Mouse (Mus musculus) ES-Bruce4 (cell line): ENCODE measurements around the gene Ocm.

Experiments used
- CTCF ChIP-seq: IDR thresholded peaks from one replicate; pipeline ENCODE4 v1.8.1; 2011; ENCODE audit warnings: low read depth, low read length
- POLR2A ChIP-seq: IDR thresholded peaks from one replicate; pipeline ENCODE4 v1.8.1; 2011; ENCODE audit warnings: low read length; ENCODE audit not compliant: insufficient read depth

DNA sequence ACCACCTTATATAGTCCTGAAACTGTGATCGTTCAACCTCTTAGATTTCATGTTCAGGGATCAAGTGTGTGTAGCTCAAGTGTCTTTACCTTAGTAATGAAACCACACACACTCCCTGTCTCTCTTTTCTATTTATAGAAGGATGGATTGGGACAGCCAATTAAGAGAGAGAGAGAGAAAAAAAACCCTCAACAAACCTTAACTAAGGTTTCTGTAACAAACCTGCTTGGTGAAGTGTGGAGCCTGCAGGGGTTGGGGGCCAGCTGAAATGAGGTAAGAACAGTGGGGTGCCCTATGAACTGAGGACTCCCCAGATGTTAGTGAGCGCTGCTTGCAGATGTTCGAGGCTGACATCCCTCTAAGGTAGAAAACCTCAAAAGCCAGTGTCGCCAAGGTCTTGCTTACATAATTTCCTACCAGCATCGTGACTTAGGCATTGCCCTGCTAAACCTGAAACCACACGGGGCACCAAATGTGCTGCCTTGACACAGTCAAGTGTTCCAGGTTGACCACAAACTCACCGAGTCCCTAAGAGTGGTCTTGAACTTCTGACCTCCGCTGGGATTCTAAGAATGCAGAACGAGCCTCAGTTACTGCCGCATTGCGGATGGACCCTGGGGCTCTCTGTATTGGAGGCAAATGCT lies at the start of gene Ocm:
- TF ChIP-seq CTCF = no peak
- no peak for TF ChIP-seq POLR2A
